Mouse (Mus musculus): Measurements from ENCODE around the gene Pkdrej.

DNA sequence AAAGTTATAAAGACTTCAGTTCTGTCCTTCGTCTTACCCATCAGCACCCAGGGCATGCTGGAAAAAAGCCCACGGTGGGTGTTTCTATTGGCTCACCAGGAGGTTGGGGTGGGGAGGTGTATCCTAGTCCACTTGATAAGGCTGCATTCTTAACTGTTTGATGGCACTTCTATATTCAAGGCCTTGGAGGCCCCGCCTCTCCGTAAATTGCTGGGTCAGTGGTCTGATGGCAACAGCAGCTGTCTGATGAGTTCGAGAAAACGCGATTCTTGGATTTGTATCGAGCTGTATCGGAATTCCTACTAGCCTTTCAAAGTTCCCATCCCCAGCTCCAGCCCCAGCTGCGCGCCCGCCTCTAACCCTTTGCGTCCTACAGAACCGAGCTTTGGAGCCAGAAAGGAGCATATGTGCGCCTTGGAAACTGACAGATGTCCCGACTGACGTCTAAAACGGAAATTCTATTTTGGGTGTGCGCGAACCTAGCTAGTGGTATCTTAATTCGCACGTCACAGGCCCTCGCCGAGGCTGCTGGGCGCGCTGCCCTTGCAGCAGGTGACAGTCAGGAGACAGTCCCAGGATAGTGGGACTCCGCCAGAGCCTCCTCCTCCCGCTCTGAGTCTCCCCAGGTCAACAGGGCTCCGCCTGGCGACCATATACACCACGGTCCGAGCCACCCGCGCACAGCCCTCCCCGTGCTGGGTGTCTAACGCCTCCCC lies 10.6 kb downstream of the Pkdrej start:
- TF ChIP-seq GATA1 (IDR thresholded peaks at IDR 0.05; ENCODE audit: borderline replicate concordance, low read length) (no peak), FLI1 (IDR thresholded peaks at IDR 0.05; ENCODE audit: low read length) (no peak)
